Mouse (Mus musculus) embryonic facial prominence, embryonic 13.5 days (tissue): Measurements from ENCODE around the gene 4933430I17Rik. TPM values are rescaled to one million over a fixed set of nuclear protein-coding genes. Genes with fewer than 3 reads are reported as not detected.

Experiments
- ATAC-seq: fragments of 200-750 bp; cut with Nextera tagmentation; 2 replicates; pipeline ENCODE4 v1.8.0; 2017; ENCODE audit warnings: low read depth; ENCODE audit not compliant: insufficient number of reproducible peaks, insufficient read depth, low FRiP score, low TSS enrichment
- H3K27ac ChIP-seq: fragments of 300-500 bp; sonication (generic); 2 replicates; pipeline ENCODE4 v1.5.1; 2015; ENCODE audit warnings: moderate library complexity, mild to moderate bottlenecking, inconsistent platforms
- H3K27me3 ChIP-seq: fragments of 300-500 bp; sonication (generic); 2 replicates; pipeline ENCODE4 v1.6.1; 2015; ENCODE audit warnings: mild to moderate bottlenecking, inconsistent platforms
- H3K36me3 ChIP-seq: fragments of 300-500 bp; sonication (generic); 2 replicates; pipeline ENCODE4 v1.6.1; 2015; ENCODE audit warnings: mild to moderate bottlenecking, inconsistent platforms
- H3K4me1 ChIP-seq: fragments of 300-500 bp; sonication (generic); 2 replicates; pipeline ENCODE4 v1.6.1; 2015; ENCODE audit warnings: inconsistent platforms
- H3K4me2 ChIP-seq: fragments of 300-500 bp; sonication (generic); 2 replicates; pipeline ENCODE4 v1.6.1; 2015; ENCODE audit warnings: moderate library complexity, mild to moderate bottlenecking, inconsistent platforms
- H3K4me3 ChIP-seq: fragments of 300-500 bp; sonication (generic); 2 replicates; pipeline ENCODE4 v1.5.1; 2015; ENCODE audit warnings: mild to moderate bottlenecking, inconsistent platforms
- H3K9ac ChIP-seq: fragments of 300-500 bp; sonication (generic); 2 replicates; pipeline ENCODE4 v1.6.1; 2015; ENCODE audit warnings: mild to moderate bottlenecking, inconsistent platforms
- H3K9me3 ChIP-seq: fragments of 300-500 bp; sonication (generic); 2 replicates; pipeline ENCODE4 v1.6.1; 2016; ENCODE audit warnings: inconsistent platforms
- WGBS: fragments of 180-500 bp; shearing (Covaris S2); methylation state at CpG from one replicate; pipeline ENCODE4 v1.1.7; 2015; ENCODE audit warnings: mixed read lengths; 5-methylcytosine and 5-hydroxymethylcytosine counted together
- polyA plus RNA-seq: library from polyadenylated mRNA; unstranded; fragments of >200 nt; fragmentation: Nextera tagmentation; extraction: Ambion mirVana; gene quantifications from 2 replicates; pipeline ENCODE4 v1.2.1, GENCODE M21; 2015

The 4933430I17Rik gene
- polyA plus RNA-seq, 1 experiment from 2014 or later, result 0.49 TPM

GRCm38 (mm10) chr4:62519849-62520233 lies 5.3 kb upstream of the 4933430I17Rik start, which contains the start of gene Alad:
Gene Alad (minus strand): TSS chr4:62519918.
- Histone ChIP-seq H3K27ac (peak within 1 kb of the TSS; percentile 83), H3K4me1 (peaks cover 53% of the 10 kb centered on the region), H3K4me2 (peak within 1 kb of the TSS; percentile 82), H3K9me3 (no peaks in the 10 kb centered on the region), H3K27me3 (no peaks in the 10 kb centered on the region), H3K9ac (peak within 1 kb of the TSS; percentile 85), H3K36me3 (peaks cover 10% of the 10 kb centered on the region), H3K4me3 (peak within 1 kb of the TSS; percentile 80)
- peak; percentile 73 for ATAC-seq
- WGBS, result under 1% methylated on average over 37 of the region's 37 CpGs

- H3K4me3 ChIP-seq, result no peak overlapping the region
- H3K27ac ChIP-seq, result no peak overlapping the region
- WGBS, result 85% methylated on average over 2 of the region's 2 CpGs
- no peak overlapping the region for H3K9ac ChIP-seq
- no peak overlapping the region for H3K4me2 ChIP-seq
- H3K36me3 ChIP-seq, result peaks cover 10% of the 10 kb centered on the region
- peaks cover 42% of the 10 kb centered on the region for H3K4me1 ChIP-seq
- H3K9me3 ChIP-seq, result no peaks in the 10 kb centered on the region
- no peaks in the 10 kb centered on the region for H3K27me3 ChIP-seq
- no peak for ATAC-seq
Measured at GRCm38 (mm10) chr4:62520892-62521400, 4.2 kb upstream of the 4933430I17Rik start.

GRCm38 (mm10) chr4:62525489-62525811 lies 281 bp downstream of the 4933430I17Rik start:
- no peaks in the 10 kb centered on the region for H3K9me3 ChIP-seq
- peak overlapping the region; percentile 90; the same call in 1 of the 2 replicates for H3K9ac ChIP-seq
- no peak overlapping the region for H3K27ac ChIP-seq
- no peak for ATAC-seq
- peaks cover 10% of the 10 kb centered on the region for H3K36me3 ChIP-seq
- WGBS, result 1% methylated on average over 10 of the region's 10 CpGs
- H3K4me3 ChIP-seq, result peak overlapping the region; percentile 86
- peaks cover 9% of the 10 kb centered on the region for H3K4me1 ChIP-seq
- peak overlapping the region; percentile 90 for H3K4me2 ChIP-seq
- no peaks in the 10 kb centered on the region for H3K27me3 ChIP-seq

- WGBS, result 59% methylated on average over 2 of the region's 2 CpGs
- H3K36me3 ChIP-seq, result peaks cover 10% of the 10 kb centered on the region
- no peaks in the 10 kb centered on the region for H3K27me3 ChIP-seq
- H3K9me3 ChIP-seq, result no peaks in the 10 kb centered on the region
- H3K4me3 ChIP-seq, result no peak overlapping the region
- H3K27ac ChIP-seq, result no peak overlapping the region
- H3K4me1 ChIP-seq, result peaks cover 16% of the 10 kb centered on the region
- H3K9ac ChIP-seq, result no peak overlapping the region
- no peak overlapping the region for H3K4me2 ChIP-seq
- ATAC-seq, result no peak
Measured at GRCm38 (mm10) chr4:62526256-62526655, 1.1 kb downstream of the 4933430I17Rik start.

GRCm38 (mm10) chr4:62527655-62528054 lies 2.5 kb downstream of the 4933430I17Rik start:
- no peak overlapping the region for H3K4me3 ChIP-seq
- H3K4me2 ChIP-seq, result no peak overlapping the region
- no peaks in the 10 kb centered on the region for H3K27me3 ChIP-seq
- H3K9me3 ChIP-seq, result no peaks in the 10 kb centered on the region
- H3K4me1 ChIP-seq, result peaks cover 16% of the 10 kb centered on the region
- WGBS, result 84% methylated on average over 4 of the region's 4 CpGs
- ATAC-seq, result no peak
- peaks cover 4% of the 10 kb centered on the region for H3K36me3 ChIP-seq
- no peak overlapping the region for H3K27ac ChIP-seq
- no peak overlapping the region for H3K9ac ChIP-seq

- ATAC-seq, result no peak
- Histone ChIP-seq H3K27ac (0 out of 2 replicates have a peak overlapping the region, but pooled peaks have one; percentile 13), H3K9ac (no peak overlapping the region), H3K4me2 (no peak overlapping the region), H3K4me1 (peaks cover 11% of the 10 kb centered on the region), H3K27me3 (no peaks in the 10 kb centered on the region), H3K4me3 (no peak overlapping the region), H3K36me3 (no peaks in the 10 kb centered on the region), H3K9me3 (no peaks in the 10 kb centered on the region; the same call in 1 of the 2 replicates)
- WGBS, result 50% methylated on average over 6 of the region's 6 CpGs
Measured at GRCm38 (mm10) chr4:62533729-62534128, 8.6 kb downstream of the 4933430I17Rik start.

- Histone ChIP-seq H3K9me3 (no peaks in the 10 kb centered on the region), H3K27me3 (no peaks in the 10 kb centered on the region), H3K4me3 (no peak overlapping the region), H3K4me2 (no peak overlapping the region), H3K9ac (no peak overlapping the region), H3K4me1 (no peaks in the 10 kb centered on the region), H3K36me3 (no peaks in the 10 kb centered on the region), H3K27ac (no peak overlapping the region)
- no peak for ATAC-seq
- WGBS, result 73% methylated on average over 3 of the region's 3 CpGs
Measured at GRCm38 (mm10) chr4:62541802-62542201, 16.6 kb downstream of the 4933430I17Rik start.

- Histone ChIP-seq H3K9ac (no peak overlapping the region), H3K9me3 (no peaks in the 10 kb centered on the region), H3K4me1 (no peaks in the 10 kb centered on the region), H3K36me3 (no peaks in the 10 kb centered on the region), H3K27ac (no peak overlapping the region), H3K4me3 (no peak overlapping the region), H3K4me2 (no peak overlapping the region), H3K27me3 (no peaks in the 10 kb centered on the region)
- no peak for ATAC-seq
- WGBS, result 89% methylated on average over 6 of the region's 6 CpGs
Measured at GRCm38 (mm10) chr4:62543782-62544181, 18.6 kb downstream of the 4933430I17Rik start.

GRCm38 (mm10) chr4:62544801-62545200 lies 19.6 kb downstream of the 4933430I17Rik start:
- no peak overlapping the region for H3K4me3 ChIP-seq
- H3K9me3 ChIP-seq, result no peaks in the 10 kb centered on the region
- no peak overlapping the region for H3K27ac ChIP-seq
- H3K4me2 ChIP-seq, result no peak overlapping the region
- ATAC-seq, result no peak
- no peak overlapping the region for H3K9ac ChIP-seq
- H3K27me3 ChIP-seq, result no peaks in the 10 kb centered on the region
- H3K4me1 ChIP-seq, result no peaks in the 10 kb centered on the region
- no peaks in the 10 kb centered on the region for H3K36me3 ChIP-seq

GRCm38 (mm10) chr4:62551966-62552365 lies 26.8 kb downstream of the 4933430I17Rik start:
- Histone ChIP-seq H3K36me3 (no peaks in the 10 kb centered on the region), H3K4me1 (no peaks in the 10 kb centered on the region), H3K27me3 (no peaks in the 10 kb centered on the region), H3K27ac (no peak overlapping the region), H3K9ac (no peak overlapping the region), H3K9me3 (no peaks in the 10 kb centered on the region), H3K4me3 (no peak overlapping the region), H3K4me2 (no peak overlapping the region)
- 82% methylated on average over 7 of the region's 7 CpGs for WGBS
- ATAC-seq, result no peak

GRCm38 (mm10) chr4:62557436-62557835 lies 32.3 kb downstream of the 4933430I17Rik start:
- 56% methylated on average over 3 of the region's 3 CpGs for WGBS
- H3K27me3 ChIP-seq, result peaks cover 3% of the 10 kb centered on the region; the same call in 1 of the 2 replicates
- no peak overlapping the region for H3K4me3 ChIP-seq
- no peak overlapping the region for H3K27ac ChIP-seq
- H3K9ac ChIP-seq, result no peak overlapping the region
- no peaks in the 10 kb centered on the region for H3K36me3 ChIP-seq
- H3K9me3 ChIP-seq, result no peaks in the 10 kb centered on the region
- H3K4me2 ChIP-seq, result no peak overlapping the region
- no peak for ATAC-seq
- no peaks in the 10 kb centered on the region for H3K4me1 ChIP-seq

- Histone ChIP-seq H3K4me2 (no peak within 1 kb of the TSS), H3K9ac (no peak within 1 kb of the TSS), H3K4me1 (0 out of 2 replicates have a peak, but pooled peaks cover 3% of the 10 kb centered on the region), H3K27me3 (peaks cover 3% of the 10 kb centered on the region; the same call in 1 of the 2 replicates), H3K36me3 (no peaks in the 10 kb centered on the region), H3K4me3 (no peak within 1 kb of the TSS), H3K27ac (no peak within 1 kb of the TSS), H3K9me3 (no peaks in the 10 kb centered on the region)
- 51% methylated on average over 6 of the region's 6 CpGs for WGBS
- ATAC-seq, result no peak
Measured at GRCm38 (mm10) chr4:62559797-62560329, 34.7 kb downstream of the 4933430I17Rik start, which contains the start of gene Rgs3. Gene Rgs3 (plus strand): TSS chr4:62559847.
